Mouse (Mus musculus): ENCODE measurements at regions not wholly inside any gene's neighbourhood (a gene's known extent, or its start where the extent isn't known, plus 50 kb on each side); places are given as distances from the start of the nearest gene placed in this dataset.

DNA sequence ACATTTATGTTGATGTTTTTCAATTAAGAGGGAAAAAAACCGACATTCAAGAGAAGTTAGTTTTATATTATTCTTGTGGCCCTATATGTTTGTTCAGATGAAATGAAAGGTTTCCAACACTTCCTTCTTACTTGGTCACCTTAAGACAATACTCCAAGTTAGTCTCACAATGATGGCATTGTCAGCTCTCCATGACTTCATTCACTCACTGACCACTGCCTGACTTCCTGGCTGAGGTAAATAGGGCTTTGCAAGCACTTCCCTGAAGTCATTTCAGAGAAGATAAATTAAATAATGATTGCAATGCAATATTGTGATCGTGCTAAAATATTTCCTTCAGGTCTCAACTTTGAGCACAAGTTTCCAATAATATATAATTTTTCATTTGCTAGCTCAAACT lies 197.9 kb upstream of the Cep162 start:
- DNase-seq (ENCODE audit: low spot score), result no peak

DNA sequence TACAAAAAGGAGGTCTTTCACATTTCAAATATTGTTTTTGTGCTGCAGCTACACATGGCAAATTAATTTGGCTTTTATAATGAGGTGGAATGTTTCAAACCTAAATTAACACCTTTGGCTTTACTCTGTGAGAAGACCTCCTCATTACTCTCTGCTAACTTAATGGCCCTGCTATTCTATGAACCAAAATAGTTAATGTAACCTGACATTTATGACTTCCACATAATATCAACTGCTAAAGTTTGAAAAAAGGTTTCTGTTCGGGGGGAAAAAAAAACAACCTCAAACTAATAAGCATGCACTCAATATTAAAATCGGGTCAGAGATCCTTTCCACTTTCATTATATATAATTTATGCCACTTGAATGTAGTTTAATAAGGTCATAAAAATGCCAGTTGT lies 197.2 kb upstream of the Cep162 start:
- no peak for DNase-seq (ENCODE audit: low spot score)

DNA sequence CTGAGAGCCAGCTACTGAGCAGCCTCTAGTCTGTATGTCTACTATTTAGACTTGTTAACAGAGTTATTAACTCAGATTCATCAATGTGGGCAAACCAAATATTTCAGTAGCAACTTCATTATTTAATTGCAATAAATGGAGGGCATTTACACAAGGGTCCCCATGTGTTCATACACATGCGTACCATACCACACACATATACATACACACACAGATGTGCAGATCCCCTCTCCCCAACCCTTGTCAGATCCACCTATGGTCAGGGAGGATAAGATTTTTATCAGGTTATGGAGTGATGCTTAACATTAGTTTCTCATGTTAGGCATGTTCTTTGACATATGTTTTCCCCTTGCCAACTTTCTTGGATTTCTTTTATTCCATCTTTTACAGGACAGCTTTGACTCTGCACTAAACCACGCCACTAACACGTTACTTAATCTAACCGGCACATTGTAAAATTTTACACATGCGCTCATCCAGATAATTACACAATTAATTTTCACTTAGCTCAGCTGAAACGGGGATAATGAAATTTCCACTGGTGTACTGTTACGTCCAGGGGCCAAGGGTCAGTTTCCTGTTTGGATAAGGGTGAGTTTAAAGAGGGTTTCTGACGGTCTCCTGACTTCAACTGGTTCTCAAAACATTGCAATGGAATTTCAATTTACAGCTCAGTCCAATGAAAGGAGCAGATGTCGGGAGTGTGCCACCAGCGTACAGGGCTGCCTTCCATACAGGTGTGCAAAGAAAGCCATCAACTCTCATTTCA lies 188.3 kb upstream of the Cep162 start:
- DNase-seq (ENCODE audit: low spot score), result no peak

DNA sequence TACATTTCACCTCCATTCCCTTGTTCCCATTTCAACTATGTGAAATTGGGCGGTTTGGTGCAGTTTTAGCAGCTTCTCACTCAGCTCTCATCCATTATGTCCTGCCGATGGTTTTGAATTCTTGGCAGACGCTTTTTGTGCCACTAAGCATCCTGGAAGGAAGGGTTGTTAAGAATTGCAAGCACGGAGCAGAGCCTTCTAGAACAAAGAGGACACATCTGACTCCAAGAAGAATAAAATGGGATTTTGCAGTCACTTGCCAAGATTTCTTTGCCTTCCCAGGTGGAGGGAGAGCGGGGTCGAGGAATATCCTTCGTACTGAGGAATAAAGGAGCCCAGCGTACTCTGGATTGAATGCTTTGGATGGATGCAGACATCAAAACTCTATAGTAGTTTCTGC lies 176.7 kb upstream of the Cep162 start:
- no peak for DNase-seq (ENCODE audit: low spot score)

DNA sequence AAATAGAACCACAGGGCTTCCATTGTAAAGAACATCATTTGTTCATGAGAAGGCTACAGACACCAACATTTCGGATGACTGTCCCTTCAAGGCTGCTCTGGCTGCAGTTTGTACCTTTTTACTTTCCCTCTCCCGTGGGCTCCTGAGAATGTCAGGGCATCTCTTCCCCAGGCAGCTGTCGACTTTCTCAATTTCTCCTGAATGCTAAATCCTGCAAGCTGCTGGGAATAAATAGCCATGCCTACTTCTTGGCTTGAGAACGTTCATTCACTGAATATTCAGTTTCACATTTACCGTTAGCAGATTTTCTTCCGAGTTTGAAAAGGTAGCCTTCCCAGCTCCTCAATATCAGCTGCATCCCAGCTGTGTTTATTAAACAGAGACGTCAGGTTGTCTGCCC lies 176.2 kb upstream of the Cep162 start:
- DNase-seq (ENCODE audit: low spot score), result no peak

DNA sequence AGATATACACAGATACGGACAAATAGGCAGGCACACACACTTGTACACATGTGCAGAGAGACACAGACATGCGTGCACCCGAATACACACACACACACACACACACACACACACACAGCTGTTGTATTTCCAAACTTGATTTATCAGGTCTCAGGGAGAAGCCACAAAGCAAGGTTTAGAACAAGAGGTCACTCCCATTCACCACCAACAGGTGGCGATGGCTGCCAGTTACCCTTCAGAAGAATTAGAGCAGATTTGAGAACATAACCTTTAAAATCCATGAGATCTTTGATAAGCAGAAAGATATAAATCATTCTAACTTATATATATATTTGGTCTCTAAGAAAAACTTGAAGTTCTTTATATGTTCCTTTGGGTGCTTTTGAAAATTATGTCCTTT lies 169.9 kb upstream of the Cep162 start:
- peak; percentile 81 for DNase-seq (ENCODE audit: low spot score)

DNA sequence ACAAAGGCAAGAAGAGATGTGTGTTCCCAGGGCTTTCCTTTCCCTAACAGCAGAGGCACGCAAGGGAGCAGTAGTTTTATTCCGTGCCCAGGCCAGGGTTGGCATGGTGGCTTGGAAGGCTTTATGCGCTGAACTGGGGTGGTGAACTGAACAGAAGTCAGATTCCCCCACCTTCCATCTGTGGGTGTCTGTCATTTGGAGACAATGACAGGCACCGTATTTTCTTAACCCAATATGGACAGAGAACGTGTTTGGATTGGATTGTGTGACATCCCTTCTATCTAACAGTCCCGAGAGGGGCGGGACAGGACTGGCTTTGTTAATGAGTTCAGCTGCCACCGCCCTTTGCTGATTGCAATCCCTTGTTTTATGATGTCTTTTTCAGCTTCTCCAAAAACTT lies 165.8 kb upstream of the Cep162 start:
- no peak for DNase-seq (ENCODE audit: low spot score)

DNA sequence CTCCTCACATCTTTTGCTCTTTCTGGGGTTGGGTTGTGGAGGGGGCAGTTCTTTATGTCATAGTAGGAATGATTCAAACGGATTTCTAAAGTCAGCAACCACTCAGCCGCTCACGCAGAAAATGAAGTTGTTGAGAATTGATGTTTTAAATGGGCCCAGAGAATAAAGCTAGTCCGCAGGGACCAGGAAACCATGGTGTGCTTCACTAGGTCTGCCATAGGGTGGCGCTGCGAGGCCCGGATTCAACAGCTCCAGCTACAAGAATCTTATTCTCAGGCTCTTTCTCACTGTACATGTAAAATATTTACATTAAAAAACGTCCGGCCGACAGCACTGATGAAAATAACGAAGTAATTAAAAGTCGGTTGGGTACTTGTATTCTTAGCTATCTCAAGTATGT lies 164.0 kb upstream of the Cep162 start:
- DNase-seq (ENCODE audit: low spot score), result peak; percentile 79

DNA sequence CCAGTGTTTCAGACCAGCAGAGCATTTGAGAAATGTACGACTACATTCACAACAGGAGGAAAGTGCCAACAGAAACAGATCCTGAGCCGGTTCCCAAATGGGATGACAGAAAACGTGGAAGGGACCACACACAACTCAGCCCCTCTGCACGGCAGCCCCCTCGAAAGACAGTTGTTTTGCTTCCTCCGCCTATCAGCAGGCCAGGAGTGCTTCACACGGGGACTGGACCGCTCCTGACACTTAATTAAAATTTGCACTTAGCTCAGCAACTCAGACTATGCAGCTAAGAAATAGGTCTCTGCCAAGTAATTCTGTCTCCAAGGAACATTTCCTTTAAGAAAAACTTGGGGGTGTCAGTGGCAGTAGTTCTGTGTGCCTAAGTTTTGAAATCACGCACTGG lies 157.6 kb upstream of the Cep162 start:
- no peak for DNase-seq (ENCODE audit: low spot score)

DNA sequence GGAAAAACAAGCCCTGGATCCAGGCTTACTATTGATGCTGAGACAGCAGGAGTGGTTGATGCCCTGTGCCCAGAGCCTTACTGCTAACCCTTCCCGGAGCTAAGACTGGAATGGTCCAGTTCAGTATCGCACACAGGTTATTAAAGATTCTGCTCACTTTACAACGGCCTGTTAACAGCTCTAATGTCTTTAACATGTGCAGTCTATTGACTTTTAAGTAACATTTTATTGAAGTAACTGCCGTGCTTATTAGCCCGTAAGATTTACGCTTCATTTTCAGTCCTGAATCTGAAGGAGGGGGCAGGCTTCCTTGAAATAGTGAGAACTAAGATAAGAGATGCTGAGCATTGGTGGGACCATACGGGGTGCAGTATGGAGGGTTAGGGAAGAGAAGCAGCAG lies 155.7 kb upstream of the Cep162 start:
- DNase-seq (ENCODE audit: low spot score), result no peak

DNA sequence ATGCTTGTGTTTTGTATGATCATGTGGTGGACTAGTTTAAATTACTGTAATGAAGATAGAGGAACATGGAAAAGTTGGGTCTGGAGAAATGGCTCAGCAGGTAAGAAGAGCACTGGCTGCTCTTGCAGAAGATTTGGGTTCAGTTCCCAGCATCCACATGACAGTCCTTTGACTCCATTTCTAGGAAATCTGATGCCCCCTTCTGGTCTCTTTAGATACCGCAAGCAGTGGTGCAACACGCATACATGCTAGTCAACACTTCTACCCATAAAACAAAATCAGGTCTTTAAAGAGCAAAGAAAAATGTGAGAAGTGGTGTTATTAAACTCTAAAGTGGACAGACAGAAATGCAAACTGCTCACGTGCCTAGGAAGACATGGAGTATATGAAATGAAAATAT lies 154.4 kb upstream of the Cep162 start:
- DNase-seq (ENCODE audit: low spot score), result no peak

DNA sequence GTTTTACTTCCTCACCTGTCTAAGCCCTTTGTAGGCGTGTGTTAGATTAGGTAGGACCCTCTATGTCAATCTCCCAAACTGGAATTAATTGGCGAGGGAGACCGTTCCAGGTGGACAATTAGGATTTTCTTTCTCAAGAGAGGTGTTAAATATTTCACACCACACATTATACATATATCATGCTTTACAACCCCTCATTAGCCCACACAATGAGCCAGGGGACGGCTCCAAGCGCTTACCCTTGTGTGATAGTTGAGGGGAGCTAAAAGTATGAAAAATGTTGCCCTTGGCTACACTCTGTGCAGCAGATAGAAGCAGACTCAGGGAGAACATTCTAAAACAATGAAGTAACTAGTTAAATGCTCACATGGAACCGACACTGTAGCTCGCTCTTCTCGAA lies 153.5 kb upstream of the Cep162 start:
- no peak for DNase-seq (ENCODE audit: low spot score)

DNA sequence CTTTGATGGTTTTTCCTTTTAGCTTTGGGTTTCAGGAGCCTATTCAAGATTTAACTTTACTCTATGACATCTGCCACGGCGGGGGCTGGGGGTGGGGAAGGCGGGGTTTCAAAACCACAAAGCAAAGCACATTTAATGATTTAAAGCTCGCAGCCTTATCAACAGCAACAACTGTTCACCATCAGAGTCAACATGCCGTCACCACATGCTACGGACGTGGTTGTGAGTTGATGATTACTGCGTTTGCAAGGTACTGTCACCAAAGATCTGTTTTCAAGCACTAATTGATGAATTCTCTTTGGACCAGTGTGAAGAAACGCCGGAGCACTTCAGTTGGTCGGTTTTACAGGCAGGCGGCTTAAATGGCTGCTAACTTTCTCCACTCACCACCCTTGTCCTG lies 151.1 kb upstream of the Cep162 start:
- DNase-seq (ENCODE audit: low spot score), result no peak

DNA sequence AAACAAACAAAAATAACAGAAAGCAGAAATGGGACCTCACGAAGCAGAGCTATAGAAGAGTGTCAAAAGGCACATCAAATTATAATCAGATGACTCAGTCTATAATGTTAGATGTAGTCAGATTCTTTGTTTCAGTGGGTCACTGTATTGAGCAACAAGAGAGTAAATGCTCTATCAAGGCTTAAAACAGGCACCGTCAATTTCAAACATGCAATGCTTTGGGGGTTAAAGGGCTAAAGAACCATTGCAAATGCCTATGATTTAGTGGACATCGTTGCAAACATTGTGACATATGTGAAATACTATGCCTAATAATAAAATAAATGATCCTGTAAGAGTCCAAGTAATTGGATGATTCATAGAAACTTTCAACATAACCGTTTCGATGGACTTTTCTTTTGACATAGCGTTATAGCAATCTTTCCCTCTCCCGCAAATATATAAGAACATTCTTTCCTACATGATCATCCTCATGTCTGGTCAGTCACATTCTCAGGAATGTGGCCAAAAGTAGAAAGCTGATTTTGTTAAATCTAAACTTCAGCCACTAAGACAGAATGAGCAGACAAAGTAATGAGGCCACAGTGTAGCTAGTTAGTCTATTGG lies 149.9 kb upstream of the Cep162 start:
- DNase-seq (ENCODE audit: low spot score), result no peak

DNA sequence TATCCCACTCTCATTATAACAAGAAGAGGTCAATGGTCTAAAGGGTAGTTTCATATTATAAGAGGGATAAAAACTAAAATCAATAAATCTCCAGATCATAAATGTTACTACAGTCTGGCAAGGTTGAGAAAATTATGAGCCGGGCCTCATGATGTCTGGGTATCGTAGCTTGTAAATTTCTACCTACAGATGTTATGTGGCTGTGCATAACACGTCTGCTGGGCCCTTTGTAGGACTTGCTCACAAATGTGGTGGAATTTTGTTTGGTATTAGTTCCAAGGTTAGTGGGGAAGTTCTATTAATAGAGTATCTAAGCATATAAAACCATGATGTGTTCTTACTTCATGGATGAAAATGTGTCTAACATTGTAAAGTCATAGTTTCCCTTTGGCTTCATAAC lies 146.7 kb upstream of the Cep162 start:
- no peak for DNase-seq (ENCODE audit: low spot score)

DNA sequence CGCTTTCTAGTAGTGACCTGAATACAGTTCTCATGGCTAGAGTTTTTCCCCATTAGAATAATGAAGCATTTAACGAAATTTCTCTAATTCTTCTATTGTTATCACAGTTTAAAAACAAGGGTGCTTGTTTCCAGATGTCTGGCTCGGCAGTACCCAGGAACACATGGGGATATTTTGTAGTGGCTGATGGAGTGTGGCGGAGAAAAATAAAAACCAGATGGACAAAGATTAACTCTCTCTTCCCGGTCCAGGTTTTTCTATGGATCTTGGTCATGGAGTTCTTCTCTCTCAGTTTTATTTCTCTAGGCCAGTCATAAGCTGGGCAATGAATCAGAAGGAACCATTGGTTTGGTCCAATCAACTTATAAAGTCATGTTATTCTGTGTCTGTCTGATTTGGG lies 132.2 kb upstream of the Cep162 start:
- DNase-seq (ENCODE audit: low spot score), result no peak

DNA sequence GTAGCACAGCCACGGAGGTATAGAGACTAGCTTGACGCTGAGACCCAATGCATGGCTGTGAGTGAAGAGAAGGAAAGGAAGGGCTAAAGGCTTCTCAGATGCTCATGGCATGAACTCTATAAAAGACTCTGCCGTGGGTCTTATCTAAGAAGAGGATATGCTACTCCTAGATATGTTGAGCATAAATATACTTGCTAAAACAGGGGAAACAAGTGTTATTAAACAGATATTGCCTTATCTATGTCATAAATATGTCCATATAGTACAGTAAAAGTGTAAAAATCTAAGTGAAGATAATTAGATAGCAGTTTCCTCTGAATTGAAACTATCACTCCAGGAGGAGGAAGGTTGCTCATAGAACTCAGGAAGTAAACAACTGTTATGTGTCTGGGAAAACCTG lies 128.2 kb upstream of the Cep162 start:
- no peak for DNase-seq (ENCODE audit: low spot score)

DNA sequence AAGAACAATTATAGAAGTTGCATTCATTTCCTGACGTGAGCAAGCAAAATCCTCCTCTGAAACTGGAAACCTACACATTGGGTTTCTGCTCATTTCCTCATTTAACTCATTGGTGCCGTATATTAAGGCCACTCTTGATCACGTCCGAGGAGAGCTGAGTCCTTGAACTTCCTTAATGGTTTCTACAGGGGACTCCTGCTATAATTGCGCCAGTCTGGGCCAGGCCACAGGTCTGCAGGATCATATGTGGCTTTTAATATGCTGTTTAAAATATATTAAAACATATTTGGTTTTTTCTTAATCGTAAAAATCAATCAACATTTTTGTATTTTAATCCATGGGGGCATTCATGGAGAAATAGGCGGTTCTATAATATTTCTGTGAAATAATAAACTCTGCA lies 122.6 kb upstream of the Cep162 start:
- DNase-seq (ENCODE audit: low spot score), result no peak

DNA sequence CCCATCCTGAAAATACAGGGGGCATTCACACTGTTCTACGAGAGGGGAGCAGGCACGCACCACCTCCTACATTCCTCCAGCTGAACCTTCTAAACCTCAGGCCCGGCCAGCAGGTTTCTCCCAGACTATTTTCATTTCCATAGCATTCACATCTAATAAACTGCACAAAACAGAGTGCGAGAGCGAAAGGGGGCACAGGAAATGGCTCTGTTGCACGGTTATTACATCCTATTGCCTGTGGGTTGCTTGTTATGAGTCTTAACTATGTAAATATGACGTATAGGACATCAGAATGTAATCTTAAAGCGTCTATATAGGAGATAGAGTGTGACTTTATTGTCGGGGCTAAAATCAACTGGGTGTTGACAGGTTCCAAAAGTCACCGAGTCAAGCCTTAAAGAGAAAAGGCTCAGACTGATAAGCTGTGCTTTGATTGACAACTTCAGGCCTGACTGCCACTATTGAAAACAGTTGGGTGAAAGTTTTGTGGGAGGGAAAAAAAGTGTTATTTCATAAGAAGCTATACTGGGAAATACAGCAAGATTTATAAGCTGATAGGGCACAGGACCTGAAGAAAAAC lies 121.5 kb upstream of the Cep162 start:
- DNase-seq (ENCODE audit: low spot score), result no peak

DNA sequence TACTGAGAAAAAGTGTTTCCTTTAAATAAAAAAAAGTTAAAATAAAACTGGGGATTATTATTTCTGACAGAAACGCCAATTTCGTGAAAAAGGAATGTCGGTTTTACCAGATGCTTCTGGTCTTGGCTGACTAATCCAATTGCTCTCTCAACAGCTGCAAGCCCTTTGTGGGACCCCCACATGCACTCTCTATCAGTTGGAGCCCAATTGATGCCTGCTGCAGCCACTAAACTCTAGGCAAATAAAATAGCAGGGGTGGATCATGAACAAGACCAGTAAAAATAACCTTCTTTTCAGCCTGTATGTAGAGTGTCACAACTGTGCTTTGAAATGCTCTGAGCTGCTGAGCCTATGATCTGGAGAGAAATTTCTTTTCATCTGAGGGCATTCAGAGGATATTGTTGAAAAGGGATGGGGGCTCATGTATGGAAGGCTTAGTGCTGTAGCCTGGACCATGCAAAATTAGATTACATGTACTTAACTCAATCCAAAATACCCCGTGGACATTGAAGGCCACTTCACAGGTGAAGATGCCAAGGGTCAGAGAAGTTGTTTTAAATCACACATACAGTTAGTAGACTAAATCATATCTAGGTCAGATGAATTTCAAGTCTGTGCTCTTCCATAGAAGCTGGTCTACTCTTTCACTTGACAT lies 117.0 kb upstream of the Cep162 start:
- no peak for DNase-seq (ENCODE audit: low spot score)

DNA sequence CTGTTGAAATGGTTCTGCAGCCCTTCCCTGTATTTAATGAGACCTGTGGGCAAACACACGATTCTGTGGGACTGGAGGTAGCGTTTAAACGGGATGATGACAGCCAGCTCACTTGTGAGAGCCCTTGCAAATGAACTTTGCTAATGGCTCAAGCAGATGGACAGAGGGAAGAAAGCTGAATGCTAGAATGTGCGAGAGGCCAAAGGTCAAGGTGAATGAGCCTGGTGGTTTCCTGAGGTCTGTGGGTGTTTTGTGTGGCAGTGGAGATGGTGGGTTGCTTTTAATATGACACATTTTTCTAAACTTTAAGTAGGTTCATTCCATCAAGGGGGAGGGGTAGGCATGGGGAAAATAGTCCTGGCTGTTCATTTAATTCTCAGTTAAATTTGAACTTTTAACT lies 113.7 kb upstream of the Cep162 start:
- DNase-seq (ENCODE audit: low spot score), result no peak

DNA sequence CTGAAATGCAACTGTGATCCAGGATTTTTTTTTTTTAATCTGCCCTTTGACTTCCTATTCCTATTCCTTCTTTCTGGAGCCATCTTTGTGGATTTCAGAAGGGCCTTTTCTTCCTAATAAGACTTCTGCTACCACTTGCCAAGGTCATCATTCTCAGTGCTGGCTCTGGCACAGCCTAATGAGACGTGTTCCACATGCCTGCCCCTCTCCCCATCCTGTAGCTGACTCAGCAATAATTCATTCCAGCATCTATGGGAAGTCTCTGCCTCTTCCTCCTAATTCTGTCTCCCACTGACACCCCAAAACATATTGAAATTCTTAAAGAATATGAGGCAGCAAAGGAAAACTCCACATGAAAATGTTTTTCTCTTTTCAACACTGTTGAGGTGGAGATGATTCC lies 91.7 kb upstream of the Cep162 start:
- DNase-seq (ENCODE audit: low spot score), result no peak

DNA sequence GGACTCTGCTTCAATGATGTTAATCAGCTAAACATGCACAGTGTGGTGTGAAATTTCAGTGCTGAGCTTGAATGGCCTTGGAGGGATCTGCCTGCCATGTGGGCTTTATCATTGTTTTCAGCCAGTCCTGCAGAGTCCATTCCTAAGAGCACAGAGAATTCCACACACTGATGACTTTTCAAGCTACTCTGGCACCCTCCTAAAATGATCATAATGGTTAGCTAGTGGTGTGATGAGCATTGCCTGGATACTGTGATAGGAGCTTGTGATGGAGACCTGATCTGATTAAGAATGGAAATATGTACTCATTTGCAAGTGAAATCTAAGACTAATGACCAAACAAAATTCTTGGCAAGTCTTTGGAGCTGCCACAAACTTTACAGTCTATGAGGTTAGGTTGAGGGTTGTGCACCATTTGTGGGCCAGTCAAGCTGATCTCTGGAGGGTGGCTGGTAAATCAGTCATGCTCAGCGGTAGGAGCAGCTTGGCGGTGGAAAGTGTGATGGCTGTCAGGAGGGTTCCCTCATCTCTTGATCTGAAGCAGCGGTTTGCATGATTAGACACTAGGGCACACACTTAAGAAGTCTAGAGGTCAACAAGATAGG lies 91.0 kb upstream of the Cep162 start:
- DNase-seq (ENCODE audit: low spot score), result no peak
